Mouse (Mus musculus) kidney, postnatal 25 days (tissue): ENCODE measurements around the gene Svopl.

ENCODE experiments used
- DNase-seq, 2 experiments: peaks; one replicate each; pipeline ENCODE4 v3.0.0; 2021; ENCODE audit warnings: mixed read lengths in 2 of 2

Gene Svopl

GRCm38 (mm10) chr6:38046838-38047237, at the start of gene Svopl:
Svopl (minus strand) TSS chr6:38046996.
- DNase-seq = no peak

- no peak for DNase-seq
Measured at GRCm38 (mm10) chr6:38094701-38095100, 47.9 kb upstream of the Svopl start.

GRCm38 (mm10) chr6:38092539-38092938, 45.7 kb upstream of the Svopl start:
- no peak for DNase-seq

- no peak for DNase-seq
Measured at GRCm38 (mm10) chr6:38087242-38088026, 40.6 kb upstream of the Svopl start.

- no peak for DNase-seq
Measured at GRCm38 (mm10) chr6:38083204-38083603, 36.4 kb upstream of the Svopl start.

GRCm38 (mm10) chr6:38081727-38082341, 35.0 kb upstream of the Svopl start:
- DNase-seq = peak; percentile 20 to 47

- no peak for DNase-seq
Measured at GRCm38 (mm10) chr6:38080364-38080763, 33.6 kb upstream of the Svopl start.

- DNase-seq = no peak
Measured at GRCm38 (mm10) chr6:38073592-38073991, 26.8 kb upstream of the Svopl start.

- DNase-seq = peak; percentile 73 to 78
Measured at GRCm38 (mm10) chr6:38072137-38072796, 25.5 kb upstream of the Svopl start.

GRCm38 (mm10) chr6:38071256-38071655, 24.5 kb upstream of the Svopl start:
- no peak for DNase-seq

GRCm38 (mm10) chr6:38066215-38066614, 19.4 kb upstream of the Svopl start:
- peak; percentile 68 to 69 for DNase-seq

- DNase-seq = no peak
Measured at GRCm38 (mm10) chr6:38065501-38066122, 18.8 kb upstream of the Svopl start.

- no peak for DNase-seq
Measured at GRCm38 (mm10) chr6:38065122-38065500, 18.3 kb upstream of the Svopl start.

- DNase-seq = no peak
Measured at GRCm38 (mm10) chr6:38064621-38065020, 17.8 kb upstream of the Svopl start.

GRCm38 (mm10) chr6:38058805-38059204, 12.0 kb upstream of the Svopl start:
- peak in 1 of 2 experiments; percentile 38 for DNase-seq

- peak; percentile 30 to 70 for DNase-seq
Measured at GRCm38 (mm10) chr6:38055471-38056330, 8.9 kb upstream of the Svopl start.

GRCm38 (mm10) chr6:38049601-38050000, 2.8 kb upstream of the Svopl start:
- no peak for DNase-seq

- peak; percentile 59 to 64 for DNase-seq
Measured at GRCm38 (mm10) chr6:38048800-38049561, 2.2 kb upstream of the Svopl start.

- DNase-seq = no peak
Measured at GRCm38 (mm10) chr6:38048003-38048402, 1.2 kb upstream of the Svopl start.

- DNase-seq = no peak
Measured at GRCm38 (mm10) chr6:38032801-38033566, 13.8 kb downstream of the Svopl start.
